ENCODE assay signal across 23 mouse cellular contexts in the genomic region with DNA sequence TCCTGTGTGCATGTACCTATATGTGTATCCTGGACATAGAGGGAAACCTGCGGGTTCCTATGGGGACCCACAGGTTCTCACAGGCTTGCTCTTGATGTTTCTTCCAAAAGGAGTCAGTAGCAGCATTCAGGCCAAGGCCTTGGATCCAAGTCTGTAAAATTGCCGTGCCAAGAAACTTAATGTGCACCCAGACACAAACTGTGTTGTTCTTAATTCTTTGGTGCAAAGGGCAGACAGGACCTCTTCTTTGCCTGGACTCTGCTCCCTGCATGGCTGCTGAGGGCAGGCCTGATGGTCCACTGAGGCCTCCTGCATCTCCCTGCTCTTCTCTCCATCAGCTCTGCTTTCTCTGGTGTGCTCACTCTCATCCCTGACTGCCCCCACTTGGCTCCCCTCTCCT. TPM values are rescaled to one million over a fixed set of nuclear protein-coding genes. Genes with fewer than 3 reads are reported as not detected.
A peak's percentile ranks its signal among the peaks of the same experiment; 100 is the strongest.
DNase-seq lines count a peak whose midpoint lies in the region; ATAC-seq lines count a peak whose summit lies in the region.
"Had no signal": no experiment of that assay in that cellular context is flagged by ENCODE, and none has a peak within 500 bp of the region (broad histone marks: within the 10 kb centered on the region; RNA-seq: fewer than 3 reads in every experiment).

No protein-coding gene starts in this region.

- H3K9me3 ChIP-seq in kidney, embryonic 14.5 days (ENCODE audit: control insufficient read depth, low read length) = no peaks in the 10 kb centered on the region
- H3K9me3 ChIP-seq in midbrain, embryonic 11.5 days (ENCODE audit: control insufficient read depth, low read length) = no peaks in the 10 kb centered on the region
- H3K9me3 ChIP-seq: forebrain, embryonic 10.5 days; forebrain, embryonic 13.5 days; G1E; hindbrain, embryonic 12.5 days; hindbrain, embryonic 15.5 days had no signal

- H3K36me3 ChIP-seq in kidney, embryonic 14.5 days (ENCODE audit: control insufficient read depth, insufficient read depth, low read length) = peaks cover 6% of the 10 kb centered on the region; the same call in 1 of the 2 replicates
- H3K36me3 ChIP-seq in midbrain, embryonic 11.5 days (ENCODE audit: control insufficient read depth, insufficient read depth, low read length) = no peaks in the 10 kb centered on the region
- H3K36me3 ChIP-seq: hindbrain, embryonic 15.5 days had no signal

- peaks cover 13% of the 10 kb centered on the region; the same call in 1 of the 2 replicates for H3K4me1 ChIP-seq in kidney, embryonic 14.5 days (ENCODE audit: control insufficient read depth, insufficient read depth, low read length)
- H3K4me1 ChIP-seq in midbrain, embryonic 11.5 days (ENCODE audit: control insufficient read depth, insufficient read depth, low read length) = peaks cover 9% of the 10 kb centered on the region; the same call in 1 of the 2 replicates

- no peak for ATAC-seq in kidney, embryonic 14.5 days (ENCODE audit: low FRiP score, low TSS enrichment)
- ATAC-seq in midbrain, embryonic 11.5 days (ENCODE audit: low FRiP score) = no peak
- ATAC-seq: forebrain, embryonic 13.5 days; forebrain, postnatal 0 days; Patski had no signal

- no peak overlapping the region for H3K9ac ChIP-seq in kidney, embryonic 14.5 days (ENCODE audit: low read depth, low read length)
- H3K9ac ChIP-seq in midbrain, embryonic 11.5 days (ENCODE audit: low read length) = no peak overlapping the region
- H3K9ac ChIP-seq: forebrain, embryonic 13.5 days; forebrain, postnatal 0 days; hindbrain, embryonic 12.5 days; hindbrain, embryonic 15.5 days had no signal

- no peak overlapping the region for H3K27ac ChIP-seq in kidney, embryonic 14.5 days (ENCODE audit: low read depth, low read length)
- H3K27ac ChIP-seq in midbrain, embryonic 11.5 days (ENCODE audit: low read depth, low read length) = no peak overlapping the region
- H3K27ac ChIP-seq: forebrain, embryonic 10.5 days; forebrain, embryonic 13.5 days; gastrocnemius, adult 2 months; hindbrain, embryonic 12.5 days; hindbrain, embryonic 15.5 days had no signal

- no peaks in the 10 kb centered on the region for H3K27me3 ChIP-seq in kidney, embryonic 14.5 days (ENCODE audit: control insufficient read depth, insufficient read depth, low read length)
- no peaks in the 10 kb centered on the region for H3K27me3 ChIP-seq in midbrain, embryonic 11.5 days (ENCODE audit: control insufficient read depth, insufficient read depth, low read length)
- H3K27me3 ChIP-seq: forebrain, embryonic 13.5 days; hindbrain, embryonic 12.5 days; hindbrain, embryonic 15.5 days; Patski had no signal

- H3K4me3 ChIP-seq in kidney, embryonic 14.5 days (ENCODE audit: low read length) = no peak overlapping the region
- no peak overlapping the region for H3K4me3 ChIP-seq in midbrain, embryonic 11.5 days (ENCODE audit: low read depth, low read length)
- H3K4me3 ChIP-seq: forebrain, embryonic 10.5 days; forebrain, embryonic 13.5 days; gastrocnemius, adult 2 months; hindbrain, embryonic 12.5 days; hindbrain, embryonic 15.5 days had no signal

- H3K4me2 ChIP-seq in kidney, embryonic 14.5 days (replicated peaks; ENCODE audit: low read depth, low read length) = no peak overlapping the region
- no peak overlapping the region for H3K4me2 ChIP-seq in midbrain, embryonic 11.5 days
- H3K4me2 ChIP-seq: forebrain, embryonic 13.5 days; heart, embryonic 11.5 days; hindbrain, embryonic 12.5 days; hindbrain, embryonic 15.5 days had no signal

- 90% methylated on average over 2 of the region's 2 CpGs for WGBS in kidney, embryonic 14.5 days
- WGBS in midbrain, embryonic 11.5 days = 90% methylated on average over 2 of the region's 2 CpGs

- DNase-seq in kidney, adult 18-20 months = peak; percentile 45
- no peak for DNase-seq in kidney, postnatal 10 days
- DNase-seq in kidney, adult 9 months = peak; percentile 91
- peak; percentile 54 to 83 for DNase-seq in kidney, postnatal 25 days
- DNase-seq in midbrain, embryonic 11.5 days (ENCODE audit: low spot score, missing footprints) = no peak
- DNase-seq: adrenal gland, postnatal 10 days; adrenal gland, postnatal 36 days; B cell, adult 2 months; cerebellum, adult 18-20 months; cerebellum, adult 9-10 months; cerebellum, postnatal 14 days; forebrain, postnatal 0 days; gastrocnemius, adult 2 months; gastrocnemius, postnatal 14 days; heart, adult 11 months had no signal

RNA-seq across cellular contexts. Expression of a gene that starts 11.6 kb away (rescaled TPM):
- 8.3 and 10.4 TPM in 2 replicates for polyA plus RNA-seq in kidney, embryonic 14.5 days (2014; fragmentation: Nextera tagmentation; extraction: Ambion mirVana)
- polyA plus RNA-seq in midbrain, embryonic 11.5 days (2014; fragmentation: Nextera tagmentation; extraction: Ambion mirVana) = 5.0 and 5.1 TPM in 2 replicates

RNA-seq across cellular contexts. Expression of a gene that starts 28.3 kb away (rescaled TPM):
- 20.3 and 26.2 TPM in 2 replicates for polyA plus RNA-seq in kidney, embryonic 14.5 days (2014; fragmentation: Nextera tagmentation; extraction: Ambion mirVana)
- 36.8 and 40.1 TPM in 2 replicates for polyA plus RNA-seq in midbrain, embryonic 11.5 days (2014; fragmentation: Nextera tagmentation; extraction: Ambion mirVana)

RNA-seq across cellular contexts. Expression of a gene that starts 28.3 kb away (rescaled TPM):
- polyA plus RNA-seq in kidney, embryonic 14.5 days (2014; fragmentation: Nextera tagmentation; extraction: Ambion mirVana) = 1.1 and 1.2 TPM in 2 replicates
- polyA plus RNA-seq in midbrain, embryonic 11.5 days (2014; fragmentation: Nextera tagmentation; extraction: Ambion mirVana) = 1.3 and 1.5 TPM in 2 replicates
- polyA plus RNA-seq: Patski had no signal

RNA-seq across cellular contexts. Expression of a gene that starts 49.3 kb away (rescaled TPM):
- polyA plus RNA-seq in kidney, embryonic 14.5 days (2014; fragmentation: Nextera tagmentation; extraction: Ambion mirVana) = 1,412 and 1,461 TPM in 2 replicates
- polyA plus RNA-seq in midbrain, embryonic 11.5 days (2014; fragmentation: Nextera tagmentation; extraction: Ambion mirVana) = 1,347 and 1,422 TPM in 2 replicates

Comparison
In these comparisons a context has a peak if more than half of its experiments do, and no peak if none do; other contexts are left out.
1. DNase-seq: peak in kidney, adult 18-20 months (single experiment), kidney, adult 9 months (single experiment) and kidney, postnatal 25 days (2 of 2); none in kidney, postnatal 10 days (single experiment) and midbrain, embryonic 11.5 days (single experiment).